ENCODE assay signal across 8 mouse cellular contexts in genomic region chr2:84479036-84479435, GRCm38 (mm10). TPM values are rescaled to one million over a fixed set of nuclear protein-coding genes. Genes with fewer than 3 reads are reported as not detected.
A peak's percentile ranks its signal among the peaks of the same experiment; 100 is the strongest.
DNase-seq lines count a peak whose midpoint lies in the region; ATAC-seq lines count a peak whose summit lies in the region.

No protein-coding gene starts in this region.

- H3K9me3 ChIP-seq in embryonic facial prominence, embryonic 11.5 days (replicated peaks; ENCODE audit: control insufficient read depth, low read length): no peaks in the 10 kb centered on the region
- H3K9me3 ChIP-seq in embryonic facial prominence, embryonic 10.5 days: no peaks in the 10 kb centered on the region

- H3K9ac ChIP-seq in embryonic facial prominence, embryonic 11.5 days (replicated peaks; ENCODE audit: low read length): no peak overlapping the region

- ATAC-seq in embryonic facial prominence, embryonic 11.5 days (replicated peaks; ENCODE audit: insufficient number of reproducible peaks, low FRiP score, low TSS enrichment, low read depth): no peak
- peak; percentile 55 for ATAC-seq in inflammation-experienced regulatory T-cells, adult 6 months

- H3K4me3 ChIP-seq in embryonic facial prominence, embryonic 11.5 days (ENCODE audit: low read depth, low read length): no peak overlapping the region
- H3K4me3 ChIP-seq in embryonic facial prominence, embryonic 10.5 days: no peak overlapping the region

- no peaks in the 10 kb centered on the region for H3K27me3 ChIP-seq in embryonic facial prominence, embryonic 11.5 days (ENCODE audit: control insufficient read depth, insufficient read depth, low read length)
- no peaks in the 10 kb centered on the region for H3K27me3 ChIP-seq in embryonic facial prominence, embryonic 10.5 days (replicated peaks; ENCODE audit: low read depth, poor library complexity, severe bottlenecking)

- no peak overlapping the region for H3K27ac ChIP-seq in embryonic facial prominence, embryonic 11.5 days (replicated peaks; ENCODE audit: low read depth, low read length)
- H3K27ac ChIP-seq in embryonic facial prominence, embryonic 10.5 days (replicated peaks): no peak overlapping the region

- no peaks in the 10 kb centered on the region for H3K4me1 ChIP-seq in embryonic facial prominence, embryonic 11.5 days (ENCODE audit: control insufficient read depth, insufficient read depth, low read length)
- peaks cover 26% of the 10 kb centered on the region for H3K4me1 ChIP-seq in embryonic facial prominence, embryonic 10.5 days

- no peak overlapping the region for H3K4me2 ChIP-seq in embryonic facial prominence, embryonic 11.5 days (ENCODE audit: low read depth, low read length)

- 32% methylated on average over 3 of the region's 3 CpGs for WGBS in embryonic facial prominence, embryonic 11.5 days
- 35% methylated on average over 3 of the region's 3 CpGs for WGBS in embryonic facial prominence, embryonic 10.5 days

- peak; percentile 58 for DNase-seq in embryonic facial prominence, embryonic 11.5 days (ENCODE audit: low spot score)
- no peak for DNase-seq in embryonic facial prominence, embryonic 10.5 days (ENCODE audit: low spot score)
- DNase-seq in testis, postnatal 10 days (ENCODE audit: low spot score): peak; percentile 48
- DNase-seq in testis, postnatal 14 days (ENCODE audit: low spot score): no peak
- peak; percentile 62 for DNase-seq in embryo, embryonic 11 days
- peak; percentile 75 for DNase-seq in lung, postnatal 14 days
- peak; percentile 51 for DNase-seq in thymus, postnatal 4 days

- no peaks in the 10 kb centered on the region for H3K36me3 ChIP-seq in embryonic facial prominence, embryonic 11.5 days (replicated peaks; ENCODE audit: control insufficient read depth, insufficient read depth, low read depth, low read length)
- H3K36me3 ChIP-seq in embryonic facial prominence, embryonic 10.5 days (replicated peaks): no peaks in the 10 kb centered on the region

RNA-seq across cellular contexts. Expression of gene Tfpi, which starts 2.5 kb away (rescaled TPM):
- 20.8 and 23.1 TPM in 2 replicates for polyA plus RNA-seq in embryonic facial prominence, embryonic 11.5 days (2014; fragmentation: Nextera tagmentation; extraction: Ambion mirVana)
- polyA plus RNA-seq in embryonic facial prominence, embryonic 10.5 days (2016; fragmentation: Nextera tagmentation; extraction: Ambion mirVana): 13.8 and 14.5 TPM in 2 replicates
- 1 to 10 TPM; 1.6 to 4.9 (median 4.2) TPM for polyA plus RNA-seq in inflammation-experienced regulatory T-cells, adult 6 months (2017; shearing (Covaris generic))

RNA-seq across cellular contexts. Expression of gene Calcrl, which starts 53.8 kb away (rescaled TPM):
- polyA plus RNA-seq in embryonic facial prominence, embryonic 11.5 days (2014; fragmentation: Nextera tagmentation; extraction: Ambion mirVana): 23.9 and 24.2 TPM in 2 replicates
- 14.8 and 18.5 TPM in 2 replicates for polyA plus RNA-seq in embryonic facial prominence, embryonic 10.5 days (2016; fragmentation: Nextera tagmentation; extraction: Ambion mirVana)
- 10 to 100 TPM; 28.9 to 33.5 (median 29.7) TPM for polyA plus RNA-seq in inflammation-experienced regulatory T-cells, adult 6 months (2017; shearing (Covaris generic))

Comparison
In these comparisons a context has a peak if more than half of its experiments do, and no peak if none do; other contexts are left out.
1. DNase-seq: peak in embryonic facial prominence, embryonic 11.5 days (single experiment), testis, postnatal 10 days (single experiment), embryo, embryonic 11 days (single experiment), lung, postnatal 14 days (single experiment) and thymus, postnatal 4 days (single experiment); none in embryonic facial prominence, embryonic 10.5 days (single experiment) and testis, postnatal 14 days (single experiment).